Mouse (Mus musculus): Measurements from ENCODE around the gene Wdr62. TPM values are rescaled to one million over a fixed set of nuclear protein-coding genes. Genes with fewer than 3 reads are reported as not detected.

The Wdr62 gene
- polyA plus RNA-seq (2017; shearing (Covaris generic)): 5.2 TPM

GRCm38 (mm10) chr7:30279951-30280669, at the start of gene Wdr62, which contains the start of gene Thap8:
Wdr62 (minus strand) TSS chr7:30280419.
Thap8 (plus strand) TSS chr7:30280094.

GRCm38 (mm10) chr7:30323795-30324194, 43.6 kb upstream of the Wdr62 start, which contains the start of gene Sdhaf1:
Sdhaf1 (minus strand) TSS chr7:30323895.

GRCm38 (mm10) chr7:30321539-30322284, 41.5 kb upstream of the Wdr62 start, which contains the start of gene E130208F15Rik:
E130208F15Rik (plus strand) TSS chr7:30321740.

GRCm38 (mm10) chr7:30314721-30315155, 34.5 kb upstream of the Wdr62 start, which contains the start of gene Syne4:
Syne4 (plus strand) TSS chr7:30314807.

GRCm38 (mm10) chr7:30308076-30309005, 28.1 kb upstream of the Wdr62 start, which contains the start of gene Alkbh6:
Alkbh6 (plus strand) TSS chr7:30308717.

GRCm38 (mm10) chr7:30291215-30292131, 11.3 kb upstream of the Wdr62 start, which contains the start of gene Clip3:
Clip3 (plus strand) TSS chr7:30291728.

GRCm38 (mm10) chr7:30235625-30236024, 44.6 kb downstream of the Wdr62 start, which contains the start of gene Ovol3:
Ovol3 (minus strand) TSS chr7:30235725.

GRCm38 (mm10) chr7:30231669-30232454, 48.4 kb downstream of the Wdr62 start, which contains the start of the genes Polr2i and Tbcb:
Polr2i (plus strand) TSS chr7:30231948.
Tbcb (minus strand) TSS chr7:30232272.

GRCm38 (mm10) chr7:30198481-30198971, 81.7 kb downstream of the Wdr62 start, which contains the start of gene Capns1:
Capns1 (minus strand) TSS chr7:30198811.

Other genes starting within 250 kb of the Wdr62 start
- gene Zfp14, start 229.0 kb downstream of the Wdr62 start, polyA plus RNA-seq (2017; shearing (Covaris generic)): 2.0 TPM
- 7.3 TPM for gene Zfp82, start 207.5 kb downstream of the Wdr62 start, polyA plus RNA-seq (2017; shearing (Covaris generic))
- gene Gm26920, start 190.0 kb downstream of the Wdr62 start, polyA plus RNA-seq (2017; shearing (Covaris generic)): not detected
- 7.2 TPM for gene Zfp566, start 189.9 kb downstream of the Wdr62 start, polyA plus RNA-seq (2017; shearing (Covaris generic))
- gene Zfp260, start 185.6 kb downstream of the Wdr62 start, polyA plus RNA-seq (2017; shearing (Covaris generic)): 54.9 TPM
- gene Zfp382, start 158.5 kb downstream of the Wdr62 start, polyA plus RNA-seq (2017; shearing (Covaris generic)): 9.6 TPM
- gene Zfp146, start 110.7 kb downstream of the Wdr62 start, polyA plus RNA-seq (2017; shearing (Covaris generic)): 49.7 TPM
- not detected for gene Cox7a1, start 96.3 kb downstream of the Wdr62 start, polyA plus RNA-seq (2017; shearing (Covaris generic))
- 52.2 TPM for gene Capns1, start 81.6 kb downstream of the Wdr62 start, polyA plus RNA-seq (2017; shearing (Covaris generic))
- gene Polr2i, start 48.5 kb downstream of the Wdr62 start, polyA plus RNA-seq (2017; shearing (Covaris generic)): 27.8 TPM
- gene Tbcb, start 48.1 kb downstream of the Wdr62 start, polyA plus RNA-seq (2017; shearing (Covaris generic)): 34.7 TPM
- not detected for gene Ovol3, start 44.7 kb downstream of the Wdr62 start, polyA plus RNA-seq (2017; shearing (Covaris generic))
- 1.0 TPM for gene Thap8, start 325 bp downstream of the Wdr62 start, polyA plus RNA-seq (2017; shearing (Covaris generic))
- gene Clip3, start 11.3 kb upstream of the Wdr62 start, polyA plus RNA-seq (2017; shearing (Covaris generic)): not detected
- 92.8 TPM for gene Alkbh6, start 28.3 kb upstream of the Wdr62 start, polyA plus RNA-seq (2017; shearing (Covaris generic))
- 6.1 TPM for gene Syne4, start 34.4 kb upstream of the Wdr62 start, polyA plus RNA-seq (2017; shearing (Covaris generic))
- gene E130208F15Rik, start 41.3 kb upstream of the Wdr62 start, polyA plus RNA-seq (2017; shearing (Covaris generic)): not detected
- gene Sdhaf1, start 43.5 kb upstream of the Wdr62 start, polyA plus RNA-seq (2017; shearing (Covaris generic)): 24.2 TPM
- gene Lrfn3, start 82.4 kb upstream of the Wdr62 start, polyA plus RNA-seq (2017; shearing (Covaris generic)): not detected
- gene Tyrobp, start 133.3 kb upstream of the Wdr62 start, polyA plus RNA-seq (2017; shearing (Covaris generic)): not detected
- 367 TPM for gene Hcst, start 139.4 kb upstream of the Wdr62 start, polyA plus RNA-seq (2017; shearing (Covaris generic))
- 181 TPM for gene Nfkbid, start 141.3 kb upstream of the Wdr62 start, polyA plus RNA-seq (2017; shearing (Covaris generic))
- gene Aplp1, start 165.1 kb upstream of the Wdr62 start, polyA plus RNA-seq (2017; shearing (Covaris generic)): 3.6 TPM
- gene Kirrel2, start 177.3 kb upstream of the Wdr62 start, polyA plus RNA-seq (2017; shearing (Covaris generic)): not detected
- not detected for gene Nphs1, start 177.9 kb upstream of the Wdr62 start, polyA plus RNA-seq (2017; shearing (Covaris generic))
- gene Prodh2, start 213.2 kb upstream of the Wdr62 start, polyA plus RNA-seq (2017; shearing (Covaris generic)): not detected